Mouse (Mus musculus) small intestine, adult 2 months (tissue): Measurements from ENCODE around the gene Asxl2.

ENCODE experiments used
- CTCF ChIP-seq: fragments of 200-500 bp; IDR thresholded peaks from 2 replicates; pipeline ENCODE4 v1.5.1; 2012; ENCODE audit warnings: low read depth, mild to moderate bottlenecking, control low read depth, inconsistent platforms, low read length, moderate library complexity, mixed read lengths; ENCODE audit not compliant: insufficient replicate concordance, insufficient read length; ENCODE audit errors: extremely low read depth
- POLR2A ChIP-seq: fragments of 200-500 bp; IDR thresholded peaks from 2 replicates; pipeline ENCODE4 v1.6.1; 2012; ENCODE audit warnings: low read depth, mild to moderate bottlenecking, control low read depth, inconsistent platforms, low read length, moderate library complexity

- no peak for TF ChIP-seq CTCF
- peak; percentile 52; the same call in 1 of the 2 replicates for TF ChIP-seq POLR2A
Observed at GRCm38 (mm10) chr12:3426530-3427034, at the start of gene Asxl2.
